Mouse (Mus musculus) testis, adult 2 months (tissue): ENCODE measurements around the gene Dbi. TPM values are rescaled to one million over a fixed set of nuclear protein-coding genes. Genes with fewer than 3 reads are reported as not detected.

ENCODE experiments used
- H3K27ac ChIP-seq: fragments of 200-500 bp; 2 replicates; pipeline ENCODE4 v1.5.1; 2012; ENCODE audit warnings: low read depth, low read length; ENCODE audit not compliant: control insufficient read depth, insufficient read depth
- H3K27me3 ChIP-seq: fragments of 200-500 bp; 2 replicates; pipeline ENCODE4 v1.6.1; 2012; ENCODE audit warnings: mild to moderate bottlenecking, low read length, moderate library complexity; ENCODE audit not compliant: control insufficient read depth, insufficient read depth
- H3K36me3 ChIP-seq: fragments of 200-500 bp; 2 replicates; pipeline ENCODE4 v1.6.1; 2012; ENCODE audit warnings: mild to moderate bottlenecking, low read length; ENCODE audit not compliant: control insufficient read depth, insufficient read depth
- H3K4me1 ChIP-seq: fragments of 200-500 bp; 2 replicates; pipeline ENCODE4 v1.6.1; 2012; ENCODE audit warnings: low read length; ENCODE audit not compliant: control insufficient read depth, insufficient read depth
- H3K4me3 ChIP-seq: fragments of 200-500 bp; 2 replicates; pipeline ENCODE4 v1.5.1; 2012; ENCODE audit warnings: low read depth, mild to moderate bottlenecking, low read length, moderate library complexity, mixed read lengths; ENCODE audit not compliant: control insufficient read depth
- CTCF ChIP-seq: fragments of 200-500 bp; IDR thresholded peaks from 2 replicates; pipeline ENCODE4 v1.5.1; 2012; ENCODE audit warnings: low read depth, mild to moderate bottlenecking, inconsistent platforms, low read length, moderate library complexity; ENCODE audit not compliant: control insufficient read depth, insufficient read depth, insufficient replicate concordance
- POLR2A ChIP-seq: fragments of 200-500 bp; IDR thresholded peaks from 2 replicates; pipeline ENCODE4 v1.6.1; 2012; ENCODE audit warnings: low read depth, mild to moderate bottlenecking, inconsistent platforms, low read length, moderate library complexity; ENCODE audit not compliant: control insufficient read depth
- polyA plus RNA-seq: library from polyadenylated mRNA; depleted of rRNA; stranded (reverse); fragments of >200 nt; gene quantifications from 2 replicates; pipeline ENCODE4 v1.2.3, GENCODE M21; 2012

The Dbi gene
- polyA plus RNA-seq, 1 experiment = 90.5 TPM

- Histone ChIP-seq H3K36me3 (no peaks in the 10 kb centered on the region), H3K4me1 (no peaks in the 10 kb centered on the region), H3K4me3 (no peak overlapping the region), H3K27ac (no peak overlapping the region), H3K27me3 (no peaks in the 10 kb centered on the region)
- TF ChIP-seq POLR2A (no peak), CTCF (peak; percentile 70; the same call in 1 of the 2 replicates)
Observed at GRCm38 (mm10) chr1:120155325-120155724, 34.4 kb upstream of the Dbi start.

- Histone ChIP-seq H3K27me3 (no peaks in the 10 kb centered on the region), H3K4me3 (no peak overlapping the region), H3K27ac (no peak overlapping the region), H3K4me1 (no peaks in the 10 kb centered on the region), H3K36me3 (no peaks in the 10 kb centered on the region)
- TF ChIP-seq CTCF = no peak
- no peak for TF ChIP-seq POLR2A
Observed at GRCm38 (mm10) chr1:120154232-120154631, 33.4 kb upstream of the Dbi start.

- Histone ChIP-seq H3K27ac (no peak overlapping the region), H3K27me3 (no peaks in the 10 kb centered on the region), H3K36me3 (no peaks in the 10 kb centered on the region), H3K4me3 (no peak overlapping the region), H3K4me1 (peaks cover 4% of the 10 kb centered on the region; the same call in 1 of the 2 replicates)
- TF ChIP-seq CTCF (no peak), POLR2A (no peak)
Observed at GRCm38 (mm10) chr1:120146994-120147393, 26.1 kb upstream of the Dbi start.

- peaks cover 4% of the 10 kb centered on the region; the same call in 1 of the 2 replicates for H3K4me1 ChIP-seq
- H3K4me3 ChIP-seq = no peak overlapping the region
- H3K36me3 ChIP-seq = no peaks in the 10 kb centered on the region
- no peaks in the 10 kb centered on the region for H3K27me3 ChIP-seq
- no peak overlapping the region for H3K27ac ChIP-seq
- TF ChIP-seq CTCF (no peak), POLR2A (no peak)
Observed at GRCm38 (mm10) chr1:120145527-120146216, 24.8 kb upstream of the Dbi start.

- Histone ChIP-seq H3K4me3 (no peak overlapping the region), H3K27ac (no peak overlapping the region), H3K27me3 (no peaks in the 10 kb centered on the region), H3K36me3 (no peaks in the 10 kb centered on the region), H3K4me1 (peaks cover 4% of the 10 kb centered on the region; the same call in 1 of the 2 replicates)
- no peak for TF ChIP-seq CTCF
- no peak for TF ChIP-seq POLR2A
Observed at GRCm38 (mm10) chr1:120142551-120142950, 21.7 kb upstream of the Dbi start.

GRCm38 (mm10) chr1:120140144-120140693, 19.3 kb upstream of the Dbi start:
- Histone ChIP-seq H3K4me3 (no peak overlapping the region), H3K27me3 (no peaks in the 10 kb centered on the region), H3K27ac (no peak overlapping the region), H3K4me1 (peaks cover 4% of the 10 kb centered on the region; the same call in 1 of the 2 replicates), H3K36me3 (no peaks in the 10 kb centered on the region)
- no peak for TF ChIP-seq POLR2A
- TF ChIP-seq CTCF = no peak

GRCm38 (mm10) chr1:120138923-120139540, 18.2 kb upstream of the Dbi start:
- H3K27me3 ChIP-seq = no peaks in the 10 kb centered on the region
- peaks cover 4% of the 10 kb centered on the region; the same call in 1 of the 2 replicates for H3K4me1 ChIP-seq
- no peak for TF ChIP-seq CTCF
- no peak for TF ChIP-seq POLR2A
- no peaks in the 10 kb centered on the region for H3K36me3 ChIP-seq
- H3K27ac ChIP-seq = no peak overlapping the region
- H3K4me3 ChIP-seq = no peak overlapping the region
